Mouse (Mus musculus): ENCODE measurements at regions not wholly inside any gene's neighbourhood (a gene's known extent, or its start where the extent isn't known, plus 50 kb on each side); places are given as distances from the start of the nearest gene placed in this dataset.

DNA sequence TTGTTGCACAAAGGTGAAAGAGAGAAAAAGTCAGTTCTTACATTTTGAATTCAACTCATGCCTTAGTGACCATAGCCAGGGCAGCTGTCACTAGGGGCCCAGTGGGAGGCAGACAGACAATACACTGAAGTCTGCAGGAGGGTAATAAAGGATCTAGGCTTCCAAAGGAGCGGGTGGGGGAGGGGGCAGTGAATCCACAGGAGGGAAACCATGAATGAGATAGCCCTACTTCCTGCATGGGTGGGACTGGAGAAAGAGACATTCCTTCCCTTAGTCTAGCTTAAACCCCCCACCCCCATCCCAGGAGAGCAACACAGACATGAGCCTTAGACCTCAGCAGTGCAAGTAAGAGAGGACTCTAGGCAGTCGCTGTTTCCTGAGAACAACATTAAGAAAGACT is 535.4 kb upstream of the Vstm2b start:
- Histone ChIP-seq H3K4me2 (replicated peaks; ENCODE audit: low read depth, low read length) (no peak overlapping the region), H3K4me1 (ENCODE audit: control insufficient read depth, insufficient read depth, low read length) (no peaks in the 10 kb centered on the region), H3K9ac (ENCODE audit: low read depth, low read length) (no peak overlapping the region), H3K27me3 (ENCODE audit: control insufficient read depth, insufficient read depth, low read length) (no peaks in the 10 kb centered on the region), H3K4me3 (ENCODE audit: low read length) (no peak overlapping the region), H3K9me3 (ENCODE audit: control insufficient read depth, low read length) (no peaks in the 10 kb centered on the region), H3K27ac (ENCODE audit: low read depth, low read length) (no peak overlapping the region), H3K36me3 (ENCODE audit: control insufficient read depth, insufficient read depth, low read length) (no peaks in the 10 kb centered on the region)
- 21% methylated on average over 2 of the region's 2 CpGs for WGBS
- no peak for ATAC-seq (ENCODE audit: low FRiP score, low TSS enrichment)

DNA sequence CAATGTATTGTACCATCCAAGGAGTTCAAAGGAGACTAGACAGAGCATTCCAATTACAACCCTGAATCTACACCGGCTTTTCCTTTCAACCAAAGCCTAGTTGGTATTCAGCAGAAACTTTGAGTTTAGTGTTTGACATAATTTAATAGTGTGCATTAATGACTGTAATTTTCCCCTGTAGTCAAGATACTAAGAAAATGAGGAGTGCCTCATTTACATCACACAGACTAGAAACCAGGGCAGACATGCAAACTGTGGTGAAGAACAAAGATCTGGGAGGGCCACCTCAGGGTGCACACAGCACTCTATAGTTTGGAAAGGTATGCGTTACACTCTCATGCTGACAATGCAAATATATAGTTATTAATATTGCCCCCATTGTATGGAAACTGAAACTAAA is 525.4 kb upstream of the Vstm2b start:
- ATAC-seq (ENCODE audit: low FRiP score, low TSS enrichment) = no peak
- H3K9ac ChIP-seq (ENCODE audit: low read depth, low read length) = no peak overlapping the region
- whole genome bisulfite sequencing = 81% methylated on average over 2 of the region's 2 CpGs

DNA sequence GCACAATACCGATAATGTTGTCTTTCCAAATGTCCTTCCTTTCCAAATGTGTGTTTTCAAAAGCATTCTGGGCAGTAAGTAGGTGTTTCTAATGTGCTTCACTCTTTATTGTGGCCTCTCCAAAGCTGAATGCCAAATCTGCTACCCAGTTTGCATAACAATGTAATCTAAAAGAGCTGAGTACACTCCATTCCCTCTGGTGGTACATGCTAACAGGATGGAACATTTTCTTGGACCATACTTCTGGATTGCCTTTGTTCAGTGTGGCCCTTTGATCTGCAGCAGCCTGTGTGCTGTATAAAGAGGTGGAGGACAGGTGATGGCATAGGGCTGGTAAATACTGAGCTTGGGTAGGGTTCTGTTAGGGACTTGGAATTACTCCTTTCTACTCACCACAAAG is 520.3 kb upstream of the Vstm2b start:
- Histone ChIP-seq H3K27me3 (ENCODE audit: control insufficient read depth, insufficient read depth, low read length) (no peaks in the 10 kb centered on the region), H3K9me3 (ENCODE audit: control insufficient read depth, low read length) (no peaks in the 10 kb centered on the region), H3K4me1 (ENCODE audit: control insufficient read depth, insufficient read depth, low read length) (no peaks in the 10 kb centered on the region), H3K27ac (ENCODE audit: low read depth, low read length) (no peak overlapping the region), H3K36me3 (ENCODE audit: control insufficient read depth, insufficient read depth, low read length) (no peaks in the 10 kb centered on the region), H3K4me3 (ENCODE audit: low read length) (no peak overlapping the region), H3K9ac (ENCODE audit: low read depth, low read length) (no peak overlapping the region), H3K4me2 (replicated peaks; ENCODE audit: low read depth, low read length) (no peak overlapping the region)
- ATAC-seq (ENCODE audit: low FRiP score, low TSS enrichment) = no peak
- 93% methylated on average over 1 of the region's 1 CpGs for WGBS

More for the DNA sequence above, 525.4 kb upstream of the Vstm2b start:
- Histone ChIP-seq H3K4me2 (replicated peaks; ENCODE audit: low read depth, low read length) (no peak overlapping the region), H3K4me1 (ENCODE audit: control insufficient read depth, insufficient read depth, low read length) (no peaks in the 10 kb centered on the region), H3K36me3 (ENCODE audit: control insufficient read depth, insufficient read depth, low read length) (no peaks in the 10 kb centered on the region), H3K4me3 (ENCODE audit: low read length) (no peak overlapping the region), H3K27ac (ENCODE audit: low read depth, low read length) (no peak overlapping the region), H3K9me3 (ENCODE audit: control insufficient read depth, low read length) (no peaks in the 10 kb centered on the region), H3K27me3 (ENCODE audit: control insufficient read depth, insufficient read depth, low read length) (no peaks in the 10 kb centered on the region)

DNA sequence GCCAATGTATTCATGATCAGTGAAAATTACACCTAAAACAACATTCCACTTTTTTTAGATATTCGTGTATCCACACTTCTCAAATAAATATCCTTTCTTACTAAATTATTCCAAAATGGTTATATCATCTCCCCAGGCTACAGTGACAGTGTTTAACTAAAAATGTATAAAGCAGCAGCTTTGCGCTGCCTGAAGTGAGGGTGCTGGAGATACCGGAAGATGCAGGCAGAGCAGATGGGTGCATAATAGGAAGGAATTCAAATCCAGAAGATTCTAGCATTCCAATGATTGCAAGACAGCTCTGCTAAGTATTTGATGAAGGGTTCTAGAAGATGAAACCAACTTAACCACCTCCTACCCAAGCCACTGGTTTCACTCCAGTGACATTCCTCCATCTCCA is 516.9 kb upstream of the Vstm2b start:
- no peak overlapping the region for H3K4me3 ChIP-seq (ENCODE audit: low read length)
- no peaks in the 10 kb centered on the region for H3K4me1 ChIP-seq (ENCODE audit: control insufficient read depth, insufficient read depth, low read length)
- H3K27ac ChIP-seq (ENCODE audit: low read depth, low read length) = no peak overlapping the region
- ATAC-seq (ENCODE audit: low FRiP score, low TSS enrichment) = no peak
- H3K4me2 ChIP-seq (replicated peaks; ENCODE audit: low read depth, low read length) = no peak overlapping the region
- no peaks in the 10 kb centered on the region for H3K36me3 ChIP-seq (ENCODE audit: control insufficient read depth, insufficient read depth, low read length)
- H3K9me3 ChIP-seq (ENCODE audit: control insufficient read depth, low read length) = no peaks in the 10 kb centered on the region
- H3K27me3 ChIP-seq (ENCODE audit: control insufficient read depth, insufficient read depth, low read length) = no peaks in the 10 kb centered on the region
- 86% methylated on average over 3 of the region's 3 CpGs for WGBS
- H3K9ac ChIP-seq (ENCODE audit: low read depth, low read length) = no peak overlapping the region

DNA sequence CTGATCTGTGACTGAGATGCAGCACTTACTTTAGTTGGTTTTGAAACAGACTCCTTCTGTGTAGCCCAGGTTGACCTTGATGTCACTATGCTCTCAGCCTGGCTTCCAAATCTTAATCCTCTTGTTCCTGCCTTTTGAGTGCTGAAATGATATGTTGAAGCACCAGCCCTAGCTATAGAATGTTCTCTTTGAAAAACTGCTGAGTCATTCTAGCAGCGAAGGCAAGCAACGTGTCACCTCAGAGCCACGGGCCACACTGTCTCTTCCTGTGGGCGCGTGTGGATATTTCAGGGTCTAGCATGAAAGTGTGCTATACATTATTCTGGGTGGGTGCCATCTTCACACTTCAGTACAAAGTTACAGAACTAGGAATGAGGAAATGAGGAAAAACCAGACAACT is 510.0 kb upstream of the Vstm2b start:
- 92% methylated on average over 5 of the region's 5 CpGs for WGBS
- Histone ChIP-seq H3K27me3 (ENCODE audit: control insufficient read depth, insufficient read depth, low read length) (no peaks in the 10 kb centered on the region), H3K9ac (ENCODE audit: low read depth, low read length) (no peak overlapping the region), H3K36me3 (ENCODE audit: control insufficient read depth, insufficient read depth, low read length) (no peaks in the 10 kb centered on the region), H3K9me3 (ENCODE audit: control insufficient read depth, low read length) (no peaks in the 10 kb centered on the region), H3K4me1 (ENCODE audit: control insufficient read depth, insufficient read depth, low read length) (no peaks in the 10 kb centered on the region), H3K4me2 (replicated peaks; ENCODE audit: low read depth, low read length) (no peak overlapping the region), H3K4me3 (ENCODE audit: low read length) (no peak overlapping the region), H3K27ac (ENCODE audit: low read depth, low read length) (no peak overlapping the region)
- no peak for ATAC-seq (ENCODE audit: low FRiP score, low TSS enrichment)

DNA sequence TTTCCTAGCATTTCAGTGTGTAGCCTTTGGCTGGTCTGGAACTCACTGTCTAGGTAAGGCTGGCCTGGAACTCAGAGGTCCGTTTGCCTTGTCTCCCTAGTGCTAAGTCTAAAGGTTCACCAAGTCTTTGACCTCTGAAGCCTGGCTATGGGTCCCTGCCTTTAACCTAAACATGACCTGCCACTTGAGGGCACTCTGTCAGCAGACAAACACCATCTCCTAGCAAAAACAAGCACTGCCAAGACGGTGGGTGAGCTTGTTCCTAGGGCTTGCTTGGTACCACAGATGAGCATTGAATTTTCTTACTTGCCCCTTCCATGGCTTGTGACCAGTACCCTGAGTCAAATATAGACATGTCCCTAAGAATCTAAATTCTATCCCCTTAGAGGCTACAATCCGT is 508.3 kb upstream of the Vstm2b start:
- no peaks in the 10 kb centered on the region for H3K36me3 ChIP-seq (ENCODE audit: control insufficient read depth, insufficient read depth, low read length)
- no peak overlapping the region for H3K4me3 ChIP-seq (ENCODE audit: low read length)
- H3K27me3 ChIP-seq (ENCODE audit: control insufficient read depth, insufficient read depth, low read length) = no peaks in the 10 kb centered on the region
- H3K9ac ChIP-seq (ENCODE audit: low read depth, low read length) = no peak overlapping the region
- H3K27ac ChIP-seq (ENCODE audit: low read depth, low read length) = no peak overlapping the region
- no peaks in the 10 kb centered on the region for H3K9me3 ChIP-seq (ENCODE audit: control insufficient read depth, low read length)
- H3K4me2 ChIP-seq (replicated peaks; ENCODE audit: low read depth, low read length) = no peak overlapping the region
- ATAC-seq (ENCODE audit: low FRiP score, low TSS enrichment) = no peak
- 49% methylated on average over 3 of the region's 3 CpGs for WGBS
- no peaks in the 10 kb centered on the region for H3K4me1 ChIP-seq (ENCODE audit: control insufficient read depth, insufficient read depth, low read length)

DNA sequence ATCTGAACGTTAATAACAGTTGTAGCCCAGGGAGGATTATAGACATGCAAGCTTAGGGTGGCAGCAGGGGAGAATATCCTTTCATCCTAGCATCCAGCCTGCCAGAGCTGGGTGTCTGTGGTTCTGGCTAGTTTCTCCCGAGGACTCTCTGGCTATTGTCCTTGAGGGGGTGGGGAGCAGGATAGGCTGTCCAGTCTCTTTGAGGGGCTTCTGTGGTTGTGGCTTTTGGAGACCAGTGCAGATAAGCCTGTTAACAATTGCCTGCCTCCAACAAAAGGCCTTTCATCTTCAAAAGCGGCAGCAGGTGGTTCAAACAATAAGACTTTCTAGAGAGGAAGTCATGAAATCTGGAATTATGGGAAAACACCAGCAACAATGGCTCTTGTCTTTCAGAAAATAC is 507.2 kb upstream of the Vstm2b start:
- no peak for ATAC-seq (ENCODE audit: low FRiP score, low TSS enrichment)
- Histone ChIP-seq H3K27ac (ENCODE audit: low read depth, low read length) (no peak overlapping the region), H3K4me2 (replicated peaks; ENCODE audit: low read depth, low read length) (no peak overlapping the region), H3K27me3 (ENCODE audit: control insufficient read depth, insufficient read depth, low read length) (no peaks in the 10 kb centered on the region), H3K4me3 (ENCODE audit: low read length) (no peak overlapping the region), H3K9me3 (ENCODE audit: control insufficient read depth, low read length) (no peaks in the 10 kb centered on the region), H3K36me3 (ENCODE audit: control insufficient read depth, insufficient read depth, low read length) (no peaks in the 10 kb centered on the region), H3K9ac (ENCODE audit: low read depth, low read length) (no peak overlapping the region), H3K4me1 (ENCODE audit: control insufficient read depth, insufficient read depth, low read length) (no peaks in the 10 kb centered on the region)
- WGBS = 33% methylated on average over 3 of the region's 3 CpGs

DNA sequence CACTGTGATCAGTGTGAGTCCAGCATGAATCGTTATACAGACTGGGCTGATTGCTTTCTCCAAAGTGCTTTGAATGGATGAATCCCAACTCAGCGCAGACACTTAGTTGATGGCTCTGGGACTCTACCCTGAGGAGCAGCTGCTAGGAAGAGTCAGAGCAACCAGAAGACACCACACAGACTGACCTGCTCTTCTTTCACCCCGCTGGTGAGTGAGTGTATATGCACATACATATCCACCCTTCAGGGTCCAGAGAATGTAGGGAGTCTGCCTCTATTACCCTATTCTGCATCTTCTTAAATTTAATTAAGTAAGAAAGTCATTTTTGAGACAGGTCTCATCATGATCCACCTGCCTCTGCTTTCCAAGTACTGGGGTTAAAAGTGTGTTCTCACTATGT is 506.5 kb upstream of the Vstm2b start:
- Histone ChIP-seq H3K27ac (ENCODE audit: low read depth, low read length) (no peak overlapping the region), H3K9me3 (ENCODE audit: control insufficient read depth, low read length) (no peaks in the 10 kb centered on the region), H3K27me3 (ENCODE audit: control insufficient read depth, insufficient read depth, low read length) (no peaks in the 10 kb centered on the region), H3K36me3 (ENCODE audit: control insufficient read depth, insufficient read depth, low read length) (no peaks in the 10 kb centered on the region), H3K4me3 (ENCODE audit: low read length) (no peak overlapping the region), H3K9ac (ENCODE audit: low read depth, low read length) (no peak overlapping the region), H3K4me2 (replicated peaks; ENCODE audit: low read depth, low read length) (no peak overlapping the region), H3K4me1 (ENCODE audit: control insufficient read depth, insufficient read depth, low read length) (no peaks in the 10 kb centered on the region)
- ATAC-seq (ENCODE audit: low FRiP score, low TSS enrichment) = no peak
- WGBS = 70% methylated on average over 3 of the region's 3 CpGs

DNA sequence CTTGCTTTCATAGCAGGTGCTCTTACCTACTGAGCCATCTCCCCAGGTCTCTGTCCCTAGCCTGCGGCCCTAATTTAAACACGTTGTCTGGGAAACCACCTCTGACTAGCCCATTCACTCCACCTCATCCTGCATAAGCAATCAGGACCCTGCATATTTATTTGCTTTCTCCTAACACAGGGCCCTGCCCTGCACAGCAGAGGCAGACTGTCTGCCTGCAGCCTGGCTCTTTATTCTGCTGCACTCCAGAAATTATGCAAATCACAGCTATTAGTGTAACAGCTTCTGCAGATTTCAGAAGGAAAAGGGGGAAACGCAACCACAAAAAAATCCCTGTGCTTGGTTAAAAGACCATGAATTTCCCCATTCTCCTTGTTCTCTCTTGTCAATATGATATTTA is 505.9 kb upstream of the Vstm2b start:
- H3K4me3 ChIP-seq (ENCODE audit: low read length) = no peak overlapping the region
- no peak overlapping the region for H3K27ac ChIP-seq (ENCODE audit: low read depth, low read length)
- H3K4me1 ChIP-seq (ENCODE audit: control insufficient read depth, insufficient read depth, low read length) = no peaks in the 10 kb centered on the region
- H3K4me2 ChIP-seq (replicated peaks; ENCODE audit: low read depth, low read length) = no peak overlapping the region
- no peaks in the 10 kb centered on the region for H3K27me3 ChIP-seq (ENCODE audit: control insufficient read depth, insufficient read depth, low read length)
- WGBS = 64% methylated on average over 3 of the region's 3 CpGs
- no peak overlapping the region for H3K9ac ChIP-seq (ENCODE audit: low read depth, low read length)
- H3K36me3 ChIP-seq (ENCODE audit: control insufficient read depth, insufficient read depth, low read length) = no peaks in the 10 kb centered on the region
- ATAC-seq (ENCODE audit: low FRiP score, low TSS enrichment) = no peak
- no peaks in the 10 kb centered on the region for H3K9me3 ChIP-seq (ENCODE audit: control insufficient read depth, low read length)

DNA sequence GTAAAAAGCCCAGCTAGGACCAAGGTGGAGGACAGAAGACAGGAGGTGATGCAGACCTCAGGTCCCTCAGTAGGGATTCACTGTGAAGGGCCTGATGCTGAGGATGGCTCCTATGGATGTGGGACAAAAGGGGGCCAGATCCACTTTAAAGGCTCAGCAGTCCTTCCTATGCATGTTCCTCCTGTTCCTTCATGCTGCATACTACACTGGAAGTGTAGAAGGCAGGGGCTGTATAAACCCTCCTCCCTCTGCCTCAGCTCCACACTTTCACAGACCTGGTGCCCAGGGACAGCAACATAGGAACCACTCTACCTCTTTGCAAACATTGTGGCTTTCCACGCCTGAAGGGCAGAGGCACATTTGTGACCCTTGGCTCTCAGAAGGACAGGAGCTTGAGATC is 505.4 kb upstream of the Vstm2b start:
- Histone ChIP-seq H3K27me3 (ENCODE audit: control insufficient read depth, insufficient read depth, low read length) (no peaks in the 10 kb centered on the region), H3K36me3 (ENCODE audit: control insufficient read depth, insufficient read depth, low read length) (no peaks in the 10 kb centered on the region), H3K4me3 (ENCODE audit: low read length) (no peak overlapping the region), H3K9me3 (ENCODE audit: control insufficient read depth, low read length) (no peaks in the 10 kb centered on the region), H3K9ac (ENCODE audit: low read depth, low read length) (no peak overlapping the region), H3K27ac (ENCODE audit: low read depth, low read length) (no peak overlapping the region), H3K4me1 (ENCODE audit: control insufficient read depth, insufficient read depth, low read length) (no peaks in the 10 kb centered on the region), H3K4me2 (replicated peaks; ENCODE audit: low read depth, low read length) (no peak overlapping the region)
- ATAC-seq (ENCODE audit: low FRiP score, low TSS enrichment) = no peak
- 83% methylated on average over 1 of the region's 1 CpGs for WGBS
